Mouse (Mus musculus): ENCODE results near the gene Tmem170b. TPM values are rescaled to one million over a fixed set of nuclear protein-coding genes. Genes with fewer than 3 reads are reported as not detected.
A peak's percentile ranks its signal among the peaks of the same experiment; 100 is the strongest.

Gene Tmem170b
- polyA plus RNA-seq, 1 experiment: 1.1 TPM

- no peaks in the 10 kb centered on the region for H3K79me2 ChIP-seq (ENCODE audit: control insufficient read depth, insufficient read depth)
- no peak overlapping the region for H3K4me3 ChIP-seq
- no peaks in the 10 kb centered on the region for H3K36me3 ChIP-seq (ENCODE audit: control insufficient read depth, insufficient read depth)
- no peaks in the 10 kb centered on the region for H3K27me3 ChIP-seq (ENCODE audit: control insufficient read depth, insufficient read depth, insufficient read length)
- peak overlapping the region; percentile 79 for H3K4me2 ChIP-seq (ENCODE audit: low read depth)
- TF ChIP-seq MYOD1 (IDR thresholded peaks at IDR 0.05; ENCODE audit: control insufficient read depth in 1 of 3, insufficient read length in 2 of 3, low read depth in 2 of 3) (peak in 2 of 3 experiments; percentile 80 to 87), SRF (IDR thresholded peaks at IDR 0.05; ENCODE audit: control insufficient read depth, insufficient read length, low read depth) (no peak), MYOG (IDR thresholded peaks at IDR 0.05; ENCODE audit: control insufficient read depth in 1 of 3, insufficient read depth in 1 of 3, insufficient read length in 2 of 3, low read depth in 2 of 3) (peak in 2 of 3 experiments; percentile 74 to 88), E2F4 (IDR thresholded peaks at IDR 0.05; ENCODE audit: insufficient read depth) (no peak), MAX (IDR thresholded peaks at IDR 0.05; ENCODE audit: low read depth) (no peak), POLR2A (IDR thresholded peaks at IDR 0.05; ENCODE audit: insufficient read length, low read depth) (peak; percentile 29), CEBPB (IDR thresholded peaks at IDR 0.05; ENCODE audit: insufficient read depth, poor library complexity, severe bottlenecking) (0 out of 2 replicates have a peak, but pooled peaks have one; percentile 24), POLR2AphosphoS2 (IDR thresholded peaks at IDR 0.05; ENCODE audit: insufficient read length, low read depth) (no peak), USF1 (IDR thresholded peaks at IDR 0.05; ENCODE audit: low read depth) (no peak), TCF3 (IDR thresholded peaks at IDR 0.05; ENCODE audit: insufficient read length, low read depth) (no peak), TCF12 (IDR thresholded peaks at IDR 0.05; ENCODE audit: insufficient read depth, poor library complexity, severe bottlenecking) (peak; percentile 60), REST (IDR thresholded peaks at IDR 0.05; ENCODE audit: insufficient read depth, insufficient read length) (no peak)
- no peak overlapping the region for H3ac ChIP-seq (ENCODE audit: control insufficient read depth, insufficient read length)
Observed at GRCm38 (mm10) chr13:41662401-41663070, 56.8 kb downstream of the Tmem170b start.

- Histone ChIP-seq H3K27me3 (ENCODE audit: control insufficient read depth, insufficient read depth, insufficient read length) (no peaks in the 10 kb centered on the region), H3K4me2 (ENCODE audit: low read depth) (no peak overlapping the region), H3K4me3 (no peak overlapping the region), H3K79me2 (ENCODE audit: control insufficient read depth, insufficient read depth) (no peaks in the 10 kb centered on the region), H3ac (ENCODE audit: control insufficient read depth, insufficient read length) (no peak overlapping the region), H3K36me3 (ENCODE audit: control insufficient read depth, insufficient read depth) (no peaks in the 10 kb centered on the region)
- TF ChIP-seq USF1 (IDR thresholded peaks at IDR 0.05; ENCODE audit: low read depth): no peak
- no peak for TF ChIP-seq CEBPB (IDR thresholded peaks at IDR 0.05; ENCODE audit: insufficient read depth, poor library complexity, severe bottlenecking)
- TF ChIP-seq SRF (IDR thresholded peaks at IDR 0.05; ENCODE audit: control insufficient read depth, insufficient read length, low read depth): no peak
- no peak for TF ChIP-seq MAX (IDR thresholded peaks at IDR 0.05; ENCODE audit: low read depth)
- no peak for TF ChIP-seq TCF12 (IDR thresholded peaks at IDR 0.05; ENCODE audit: insufficient read depth, poor library complexity, severe bottlenecking)
- TF ChIP-seq POLR2AphosphoS2 (IDR thresholded peaks at IDR 0.05; ENCODE audit: insufficient read length, low read depth): no peak
- TF ChIP-seq MYOD1 (IDR thresholded peaks at IDR 0.05; ENCODE audit: control insufficient read depth in 1 of 3, insufficient read length in 2 of 3, low read depth in 2 of 3): no peak
- no peak for TF ChIP-seq REST (IDR thresholded peaks at IDR 0.05; ENCODE audit: insufficient read depth, insufficient read length)
- no peak for TF ChIP-seq E2F4 (IDR thresholded peaks at IDR 0.05; ENCODE audit: insufficient read depth)
- no peak for TF ChIP-seq POLR2A (IDR thresholded peaks at IDR 0.05; ENCODE audit: insufficient read length, low read depth)
Observed at GRCm38 (mm10) chr13:41663501-41664195, 57.9 kb downstream of the Tmem170b start.

GRCm38 (mm10) chr13:41669951-41670350, 64.2 kb downstream of the Tmem170b start:
- Histone ChIP-seq H3K36me3 (ENCODE audit: control insufficient read depth, insufficient read depth) (no peaks in the 10 kb centered on the region), H3K4me3 (no peak overlapping the region), H3K4me2 (ENCODE audit: low read depth) (peak overlapping the region; percentile 37), H3K27me3 (ENCODE audit: control insufficient read depth, insufficient read depth, insufficient read length) (no peaks in the 10 kb centered on the region), H3K79me2 (ENCODE audit: control insufficient read depth, insufficient read depth) (no peaks in the 10 kb centered on the region), H3ac (ENCODE audit: control insufficient read depth, insufficient read length) (no peak overlapping the region)
- no peak for TF ChIP-seq CEBPB (IDR thresholded peaks at IDR 0.05; ENCODE audit: insufficient read depth, poor library complexity, severe bottlenecking)
- no peak for TF ChIP-seq SRF (IDR thresholded peaks at IDR 0.05; ENCODE audit: control insufficient read depth, insufficient read length, low read depth)
- no peak for TF ChIP-seq E2F4 (IDR thresholded peaks at IDR 0.05; ENCODE audit: insufficient read depth)
- no peak for TF ChIP-seq POLR2AphosphoS2 (IDR thresholded peaks at IDR 0.05; ENCODE audit: insufficient read length, low read depth)
- no peak for TF ChIP-seq MYOD1 (IDR thresholded peaks at IDR 0.05; ENCODE audit: control insufficient read depth in 1 of 3, insufficient read length in 2 of 3, low read depth in 2 of 3)
- no peak for TF ChIP-seq REST (IDR thresholded peaks at IDR 0.05; ENCODE audit: insufficient read depth, insufficient read length)
- TF ChIP-seq POLR2A (IDR thresholded peaks at IDR 0.05; ENCODE audit: insufficient read length, low read depth): no peak
- no peak for TF ChIP-seq TCF12 (IDR thresholded peaks at IDR 0.05; ENCODE audit: insufficient read depth, poor library complexity, severe bottlenecking)
- TF ChIP-seq MYOG (IDR thresholded peaks at IDR 0.05; ENCODE audit: control insufficient read depth in 1 of 3, insufficient read depth in 1 of 3, insufficient read length in 2 of 3, low read depth in 2 of 3): no peak
- no peak for TF ChIP-seq TCF3 (IDR thresholded peaks at IDR 0.05; ENCODE audit: insufficient read length, low read depth)
- no peak for TF ChIP-seq MAX (IDR thresholded peaks at IDR 0.05; ENCODE audit: low read depth)
- TF ChIP-seq USF1 (IDR thresholded peaks at IDR 0.05; ENCODE audit: low read depth): no peak

GRCm38 (mm10) chr13:41670386-41671130, 64.9 kb downstream of the Tmem170b start:
- no peaks in the 10 kb centered on the region for H3K27me3 ChIP-seq (ENCODE audit: control insufficient read depth, insufficient read depth, insufficient read length)
- no peaks in the 10 kb centered on the region for H3K36me3 ChIP-seq (ENCODE audit: control insufficient read depth, insufficient read depth)
- no peaks in the 10 kb centered on the region for H3K79me2 ChIP-seq (ENCODE audit: control insufficient read depth, insufficient read depth)
- H3K4me2 ChIP-seq (ENCODE audit: low read depth): peak overlapping the region; percentile 37
- H3K4me3 ChIP-seq: no peak overlapping the region
- TF ChIP-seq E2F4 (IDR thresholded peaks at IDR 0.05; ENCODE audit: insufficient read depth) (no peak), REST (IDR thresholded peaks at IDR 0.05; ENCODE audit: insufficient read depth, insufficient read length) (no peak), SRF (IDR thresholded peaks at IDR 0.05; ENCODE audit: control insufficient read depth, insufficient read length, low read depth) (peak; percentile 75), TCF12 (IDR thresholded peaks at IDR 0.05; ENCODE audit: insufficient read depth, poor library complexity, severe bottlenecking) (no peak), MAX (IDR thresholded peaks at IDR 0.05; ENCODE audit: low read depth) (no peak), USF1 (IDR thresholded peaks at IDR 0.05; ENCODE audit: low read depth) (no peak)
- no peak overlapping the region for H3ac ChIP-seq (ENCODE audit: control insufficient read depth, insufficient read length)
